Mouse (Mus musculus) forebrain, embryonic 14.5 days (tissue): ENCODE measurements around the gene Snd1. TPM values are rescaled to one million over a fixed set of nuclear protein-coding genes. Genes with fewer than 3 reads are reported as not detected.
A peak's percentile ranks its signal among the peaks of the same experiment; 100 is the strongest.
"Not testable (repeated sequence)": the region's sequence is repeated elsewhere in the genome, so short reads cannot be mapped to it uniquely, and the experiment has no call there.

Experiments used
- ATAC-seq: fragments of 200-750 bp; cut with Nextera tagmentation; 2 replicates; pipeline ENCODE4 v1.8.0; 2017; ENCODE audit warnings: mild to moderate bottlenecking, moderate library complexity
- DNase-seq: peaks from one replicate; pipeline ENCODE4 v3.0.0-alpha.2; 2015; ENCODE audit warnings: low spot score
- H3K27ac ChIP-seq: fragments of 300-500 bp; sonication (generic); 2 replicates; pipeline ENCODE4 v1.5.1; 2014; ENCODE audit warnings: low read depth, mild to moderate bottlenecking, control low read depth, low read length, moderate library complexity
- H3K27me3 ChIP-seq: fragments of 300-500 bp; sonication (generic); replicated peaks from 2 replicates; pipeline ENCODE4 v1.6.1; 2014; ENCODE audit warnings: low read length, control low read depth, mixed read lengths; ENCODE audit not compliant: control insufficient read depth, insufficient read depth
- H3K36me3 ChIP-seq: fragments of 300-500 bp; sonication (generic); 2 replicates; pipeline ENCODE4 v1.6.1; 2014; ENCODE audit warnings: low read length, control low read depth; ENCODE audit not compliant: control insufficient read depth, insufficient read depth
- H3K4me1 ChIP-seq: fragments of 300-500 bp; sonication (generic); 2 replicates; pipeline ENCODE4 v1.6.1; 2014; ENCODE audit warnings: antibody characterized with exemption, low read length, control low read depth; ENCODE audit not compliant: control insufficient read depth, insufficient read depth
- H3K4me2 ChIP-seq: fragments of 300-500 bp; sonication (generic); 2 replicates; pipeline ENCODE4 v1.6.1; 2014; ENCODE audit warnings: mild to moderate bottlenecking, control low read depth, low read length
- H3K4me3 ChIP-seq: fragments of 300-500 bp; sonication (generic); 2 replicates; pipeline ENCODE4 v1.5.1; 2014; ENCODE audit warnings: low read depth, low read length, control low read depth
- H3K9ac ChIP-seq: fragments of 300-500 bp; sonication (generic); 2 replicates; pipeline ENCODE4 v1.6.1; 2014; ENCODE audit warnings: mild to moderate bottlenecking, low read length, control low read depth, moderate library complexity
- H3K9me3 ChIP-seq: fragments of 300-500 bp; sonication (generic); replicated peaks from 2 replicates; pipeline ENCODE4 v1.6.1; 2016; ENCODE audit warnings: low read length, control low read depth, mixed read lengths; ENCODE audit not compliant: control insufficient read depth
- WGBS: fragments of 180-500 bp; shearing (Covaris S2); extraction: QIAGEN DNeasy Blood & Tissue Kit; methylation state at CpG from one replicate; pipeline ENCODE4 v1.1.7; 2014; 5-methylcytosine and 5-hydroxymethylcytosine counted together
- polyA plus RNA-seq: library from polyadenylated mRNA; unstranded; fragments of >200 nt; fragmentation: Nextera tagmentation; extraction: Ambion mirVana; gene quantifications from 2 replicates; pipeline ENCODE4 v1.2.1, GENCODE M21; 2014

Snd1 gene
- polyA plus RNA-seq, 1 experiment from 2014 or later = 67.9 TPM

DNA sequence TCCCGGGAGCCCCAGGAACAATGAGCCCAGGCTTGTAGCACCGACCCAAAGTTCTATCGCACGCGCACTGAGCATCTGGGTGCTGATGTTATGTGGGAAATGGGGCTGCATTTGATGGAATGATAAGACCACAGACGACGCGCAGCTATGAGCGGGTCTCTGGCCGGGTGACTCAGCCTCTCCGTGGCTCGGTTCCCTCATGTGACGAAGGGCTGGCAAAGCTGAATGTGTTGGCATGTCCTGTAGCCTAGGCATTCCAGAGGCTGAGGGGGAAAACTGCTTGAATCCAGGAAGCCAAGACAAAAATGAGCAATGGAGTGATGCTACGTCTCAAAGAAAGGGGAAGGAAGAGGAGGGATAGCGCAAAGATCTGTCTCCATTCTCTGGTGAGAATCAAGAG, 434.9 kb downstream of the Snd1 start:
- no peak overlapping the region for H3K4me2 ChIP-seq
- no peak for ATAC-seq
- H3K27me3 ChIP-seq = no peaks in the 10 kb centered on the region
- 83% methylated on average over 15 of the region's 15 CpGs for WGBS
- DNase-seq = no peak
- no peaks in the 10 kb centered on the region for H3K36me3 ChIP-seq
- no peaks in the 10 kb centered on the region for H3K9me3 ChIP-seq
- H3K9ac ChIP-seq = no peak overlapping the region
- no peaks in the 10 kb centered on the region for H3K4me1 ChIP-seq
- no peak overlapping the region for H3K4me3 ChIP-seq
- no peak overlapping the region for H3K27ac ChIP-seq

DNA sequence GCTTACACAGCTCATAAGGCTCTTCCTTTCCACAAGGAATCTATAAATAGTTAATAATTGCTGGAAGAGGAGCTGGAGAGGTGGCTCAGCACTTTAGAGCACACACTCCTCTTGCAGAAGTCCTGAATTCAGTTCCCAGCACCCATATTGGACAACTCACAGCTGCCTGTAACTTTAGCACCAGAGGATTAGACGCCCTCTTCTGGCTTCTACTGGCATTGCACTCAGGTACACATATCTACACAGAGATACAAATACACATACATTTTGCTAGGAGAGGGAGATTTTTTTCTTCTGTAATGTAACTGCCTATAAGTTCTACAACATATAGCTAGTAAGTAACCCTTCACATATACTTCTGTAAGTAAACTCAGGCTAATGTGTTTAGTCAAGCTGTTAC, 440.0 kb downstream of the Snd1 start:
- ATAC-seq (no peak), DNase-seq (no peak)
- no peak overlapping the region for H3K4me3 ChIP-seq
- H3K27me3 ChIP-seq = no peaks in the 10 kb centered on the region
- no peak overlapping the region for H3K4me2 ChIP-seq
- no peaks in the 10 kb centered on the region for H3K4me1 ChIP-seq
- no peaks in the 10 kb centered on the region for H3K9me3 ChIP-seq
- H3K27ac ChIP-seq = no peak overlapping the region
- WGBS = 27% methylated on average over 1 of the region's 1 CpGs
- no peak overlapping the region for H3K9ac ChIP-seq
- no peaks in the 10 kb centered on the region for H3K36me3 ChIP-seq

DNA sequence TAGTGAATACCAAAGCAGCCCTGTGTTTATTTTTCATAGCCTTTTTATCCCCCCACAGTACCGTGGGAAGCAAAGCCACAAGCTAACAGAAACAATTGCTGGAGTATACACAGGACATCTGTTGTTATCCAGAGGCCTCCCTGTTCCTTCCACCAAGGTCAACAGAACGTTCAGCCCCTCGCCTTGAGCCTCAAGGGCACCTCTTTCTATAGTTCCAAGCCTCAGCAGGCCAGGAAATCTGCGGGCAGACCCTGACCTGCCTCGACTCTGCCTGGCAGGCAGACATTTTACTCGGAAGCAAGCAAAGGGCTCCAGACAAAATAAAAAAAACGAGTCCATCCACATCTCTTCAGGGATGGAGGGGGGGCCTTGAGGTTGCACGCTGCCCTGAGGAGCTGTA, 441.7 kb downstream of the Snd1 start:
- Histone ChIP-seq H3K4me3 (no peak overlapping the region), H3K4me2 (no peak overlapping the region), H3K36me3 (no peaks in the 10 kb centered on the region), H3K27me3 (no peaks in the 10 kb centered on the region), H3K9me3 (no peaks in the 10 kb centered on the region), H3K27ac (no peak overlapping the region), H3K4me1 (no peaks in the 10 kb centered on the region), H3K9ac (no peak overlapping the region)
- no peak for DNase-seq
- ATAC-seq = no peak
- 75% methylated on average over 8 of the region's 8 CpGs for WGBS

DNA sequence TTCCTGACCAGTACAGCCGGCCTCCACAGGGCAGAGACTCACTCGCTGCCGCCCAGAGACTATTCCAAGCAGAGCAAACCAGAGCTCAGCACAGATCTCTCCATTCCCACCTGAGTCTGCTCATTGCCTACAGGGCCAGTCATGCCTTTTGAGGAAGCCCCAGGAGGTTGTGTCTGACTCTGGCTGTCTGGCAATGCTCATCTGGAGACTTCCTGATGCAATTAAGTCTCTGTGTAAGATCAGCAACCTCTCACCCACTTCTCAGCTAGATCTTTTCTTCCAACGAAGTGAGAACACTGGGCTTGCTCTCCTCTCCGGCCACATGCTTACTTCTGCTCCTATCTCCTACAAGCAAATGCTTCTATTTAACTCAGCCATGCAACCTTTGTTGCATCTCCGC, 444.4 kb downstream of the Snd1 start:
- H3K4me2 ChIP-seq = no peak overlapping the region
- H3K9me3 ChIP-seq = no peaks in the 10 kb centered on the region
- 68% methylated on average over 6 of the region's 6 CpGs for WGBS
- DNase-seq (no peak), ATAC-seq (no peak)
- no peaks in the 10 kb centered on the region for H3K27me3 ChIP-seq
- no peaks in the 10 kb centered on the region for H3K4me1 ChIP-seq
- no peak overlapping the region for H3K4me3 ChIP-seq
- H3K9ac ChIP-seq = no peak overlapping the region
- H3K36me3 ChIP-seq = no peaks in the 10 kb centered on the region
- H3K27ac ChIP-seq = no peak overlapping the region

DNA sequence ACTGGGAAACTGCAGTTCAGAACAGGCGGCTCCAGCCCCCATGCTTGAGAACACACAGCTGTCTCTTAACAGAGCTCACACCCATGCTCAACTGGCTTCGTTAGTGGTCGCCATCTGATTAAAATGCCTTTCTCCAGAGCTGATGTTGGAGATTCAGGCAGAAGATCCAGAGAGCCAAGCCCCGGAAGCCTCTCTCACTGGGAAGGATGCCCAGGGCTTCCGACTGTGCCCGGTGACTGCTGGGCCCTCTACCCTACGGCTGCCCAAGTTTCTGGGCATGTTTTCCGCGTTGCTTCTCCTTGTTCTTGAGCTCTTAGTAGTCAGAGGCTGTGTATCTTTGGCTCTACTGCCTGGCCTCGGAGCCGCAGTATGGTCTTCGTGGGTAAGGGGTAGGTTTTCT, 447.4 kb downstream of the Snd1 start:
- no peak for DNase-seq
- no peak for ATAC-seq
- no peaks in the 10 kb centered on the region for H3K4me1 ChIP-seq
- H3K36me3 ChIP-seq = no peaks in the 10 kb centered on the region
- H3K9me3 ChIP-seq = no peaks in the 10 kb centered on the region
- no peak overlapping the region for H3K4me2 ChIP-seq
- H3K4me3 ChIP-seq = no peak overlapping the region
- H3K27me3 ChIP-seq = no peaks in the 10 kb centered on the region
- no peak overlapping the region for H3K27ac ChIP-seq
- no peak overlapping the region for H3K9ac ChIP-seq
- 79% methylated on average over 12 of the region's 12 CpGs for WGBS

DNA sequence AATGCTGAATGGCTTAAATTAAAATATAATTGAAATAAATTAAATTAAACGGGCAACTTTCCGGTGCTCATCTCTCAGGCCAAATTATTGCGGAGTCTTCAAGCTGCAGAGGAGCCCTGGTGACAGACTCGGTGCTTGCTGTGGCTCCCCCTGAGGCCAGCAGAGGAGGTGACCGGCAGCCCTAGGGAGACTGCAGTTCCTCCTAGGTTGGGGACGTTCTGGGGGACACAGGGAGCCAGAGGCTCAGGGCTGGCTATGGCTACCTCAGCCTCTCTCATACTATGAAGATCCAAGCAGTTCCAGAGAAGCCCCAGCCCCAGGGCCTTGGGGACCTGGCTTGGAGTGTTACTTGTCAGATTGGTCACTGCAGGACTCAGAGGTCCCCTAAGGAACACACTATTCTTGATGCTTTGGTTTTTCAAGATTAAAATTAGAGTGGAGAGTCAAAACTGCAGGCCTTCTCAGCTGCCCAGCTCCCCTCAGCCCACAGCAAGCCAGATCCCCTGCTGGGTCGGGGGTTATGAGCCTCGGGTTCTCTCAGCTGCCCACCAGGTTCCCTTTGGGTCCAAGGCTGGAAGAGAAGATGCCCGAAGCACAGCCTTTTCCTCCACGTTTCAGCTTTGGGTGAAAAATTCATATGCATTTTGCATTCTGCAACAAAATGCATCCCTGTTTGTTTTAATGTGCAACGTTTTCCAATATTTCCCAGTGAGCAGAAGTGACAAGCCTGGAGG, 448.3 kb downstream of the Snd1 start:
- no peak overlapping the region for H3K4me3 ChIP-seq
- H3K27ac ChIP-seq = no peak overlapping the region
- no peak for DNase-seq
- H3K4me2 ChIP-seq = no peak overlapping the region
- peak overlapping the region; percentile 29; the same call in 1 of the 2 replicates for H3K9ac ChIP-seq
- no peaks in the 10 kb centered on the region for H3K9me3 ChIP-seq
- ATAC-seq = no peak
- H3K36me3 ChIP-seq = no peaks in the 10 kb centered on the region
- H3K27me3 ChIP-seq = no peaks in the 10 kb centered on the region
- no peaks in the 10 kb centered on the region for H3K4me1 ChIP-seq
- 75% methylated on average over 11 of the region's 11 CpGs for WGBS

DNA sequence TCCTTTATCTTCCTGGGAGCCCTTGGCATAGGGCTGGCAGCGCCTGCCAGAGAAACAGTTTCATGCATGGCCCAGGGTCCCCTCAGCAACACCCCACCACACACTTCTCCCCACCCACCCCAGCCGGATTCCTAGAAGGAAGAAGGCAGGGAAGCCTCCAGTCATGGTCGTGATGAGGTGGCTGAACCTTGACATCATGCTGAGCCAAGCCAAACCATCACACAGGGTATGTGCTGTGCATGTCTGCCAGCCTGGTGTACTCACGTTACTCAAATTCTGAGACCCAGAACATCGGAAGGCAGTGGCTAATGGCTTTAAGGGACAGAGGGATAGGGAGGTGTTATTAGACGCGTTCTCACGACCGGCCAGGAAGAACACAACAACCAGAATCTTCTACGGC, 448.9 kb downstream of the Snd1 start:
- Histone ChIP-seq H3K4me1 (no peaks in the 10 kb centered on the region), H3K9me3 (no peaks in the 10 kb centered on the region), H3K36me3 (no peaks in the 10 kb centered on the region), H3K27me3 (no peaks in the 10 kb centered on the region), H3K4me3 (no peak overlapping the region), H3K9ac (peak overlapping the region; percentile 29; the same call in 1 of the 2 replicates), H3K27ac (no peak overlapping the region), H3K4me2 (no peak overlapping the region)
- no peak for ATAC-seq
- 77% methylated on average over 10 of the region's 10 CpGs for WGBS
- DNase-seq = no peak

DNA sequence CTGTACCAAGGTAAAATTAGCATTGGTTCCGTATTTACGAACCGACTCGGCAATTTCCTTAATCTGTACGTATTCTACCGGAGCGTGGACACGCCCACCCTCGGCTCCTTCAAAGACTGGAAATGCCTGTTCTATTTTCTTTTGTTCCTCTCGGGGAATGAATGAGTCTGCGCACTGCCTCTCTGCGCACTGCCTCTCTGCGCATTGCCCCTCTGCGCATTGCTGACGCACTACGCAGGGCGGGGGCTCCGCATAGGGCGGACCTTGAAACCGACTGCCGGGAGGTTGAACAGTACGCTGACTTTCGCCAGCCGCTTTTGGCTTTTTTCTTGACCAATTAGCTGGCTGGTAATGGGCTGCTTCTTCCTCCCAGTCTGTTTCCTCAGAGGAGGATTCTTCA, 453.0 kb downstream of the Snd1 start:
- WGBS = 97% methylated on average over 10 of the region's 24 CpGs
- H3K9me3 ChIP-seq, H3K27me3 ChIP-seq, H3K4me1 ChIP-seq, H3K4me3 ChIP-seq, H3K27ac ChIP-seq, H3K36me3 ChIP-seq, H3K4me2 ChIP-seq, ATAC-seq, DNase-seq, H3K9ac ChIP-seq: not testable (repeated sequence)

DNA sequence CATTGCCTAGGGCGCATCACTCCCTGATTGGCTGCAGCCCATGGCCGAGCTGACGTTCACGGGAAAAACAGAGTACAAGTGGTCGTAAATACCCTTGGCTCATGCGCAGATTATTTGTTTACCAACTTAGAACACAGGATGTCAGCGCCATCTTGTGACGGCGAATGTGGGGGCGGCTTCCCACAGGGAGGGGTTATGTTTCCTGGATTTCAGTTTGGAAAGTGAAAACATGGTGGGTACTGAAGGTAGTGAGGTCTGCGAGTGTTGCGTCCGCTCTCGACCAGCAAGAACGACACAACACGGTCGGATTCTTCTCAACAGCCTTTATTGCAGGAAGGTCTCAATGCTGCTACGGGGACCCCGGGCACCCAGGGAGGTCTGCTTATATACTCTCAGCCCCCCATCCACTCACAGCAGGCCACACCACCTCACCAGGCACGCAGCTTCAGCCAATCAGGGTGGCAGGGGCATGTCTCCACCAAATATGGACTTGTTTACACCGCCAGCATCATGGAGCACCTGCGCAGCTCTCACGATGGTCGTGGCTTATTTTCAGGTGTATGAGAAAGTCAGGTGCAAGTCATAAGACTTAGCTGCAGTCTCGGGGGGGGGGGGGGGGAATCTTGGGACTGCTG, 454.3 kb downstream of the Snd1 start:
- WGBS = 95% methylated on average over 19 of the region's 25 CpGs
- ATAC-seq = not testable (repeated sequence)

More for the DNA sequence above, 454.3 kb downstream of the Snd1 start:
- H3K4me1 ChIP-seq, H3K27me3 ChIP-seq, H3K27ac ChIP-seq, H3K9me3 ChIP-seq, H3K4me3 ChIP-seq, DNase-seq, H3K4me2 ChIP-seq, H3K36me3 ChIP-seq, H3K9ac ChIP-seq: not testable (repeated sequence)
